Mouse (Mus musculus) C2C12 (cell line): ENCODE results near the gene Slco2a1. TPM values are rescaled to one million over a fixed set of nuclear protein-coding genes. Genes with fewer than 3 reads are reported as not detected.

Source experiments
- H3K27me3 ChIP-seq: one replicate; pipeline ENCODE4 v1.6.1; 2011; ENCODE audit not compliant: control insufficient read depth, insufficient read depth, insufficient read length
- H3K36me3 ChIP-seq: one replicate; pipeline ENCODE4 v1.6.1; 2011; ENCODE audit not compliant: control insufficient read depth, insufficient read depth
- H3K4me3 ChIP-seq: one replicate; pipeline ENCODE4 v1.5.1; 2011; ENCODE audit warnings: mild to moderate bottlenecking, control low read depth; ENCODE audit not compliant: poor library complexity, insufficient read depth, severe bottlenecking
- H3K79me2 ChIP-seq: one replicate; pipeline ENCODE4 v1.6.1; 2011; ENCODE audit not compliant: control insufficient read depth, insufficient read depth
- H3K79me3 ChIP-seq: one replicate; pipeline ENCODE4 v1.6.1; 2011; ENCODE audit warnings: low read depth, control low read depth
- H3ac ChIP-seq: one replicate; pipeline ENCODE3; 2011; ENCODE audit warnings: low read depth; ENCODE audit not compliant: control insufficient read depth, insufficient read length
- CEBPB ChIP-seq: IDR thresholded peaks from one replicate; pipeline ENCODE4 v1.6.1; 2011; ENCODE audit warnings: low read depth, mild to moderate bottlenecking, control low read depth, moderate library complexity
- CTCF ChIP-seq: IDR thresholded peaks from one replicate; pipeline ENCODE4 v1.5.1; 2011; ENCODE audit not compliant: control insufficient read depth, insufficient read depth, insufficient read length
- FOSL1 ChIP-seq: IDR thresholded peaks from one replicate; pipeline ENCODE4 v1.8.0; 2011; ENCODE audit warnings: mild to moderate bottlenecking, low read length; ENCODE audit not compliant: poor library complexity, insufficient read depth, severe bottlenecking
- MAX ChIP-seq: IDR thresholded peaks from one replicate; pipeline ENCODE4 v1.6.1; 2011; ENCODE audit warnings: mild to moderate bottlenecking, control low read depth
- MYOD1 ChIP-seq: IDR thresholded peaks from one replicate; pipeline ENCODE4 v1.6.1; 2011; ENCODE audit warnings: low read depth; ENCODE audit not compliant: control insufficient read depth, insufficient read length
- MYOG ChIP-seq: IDR thresholded peaks from one replicate; pipeline ENCODE4 v1.6.1; 2011; ENCODE audit not compliant: control insufficient read depth, insufficient read length; ENCODE audit errors: extremely low read depth
- USF1 ChIP-seq: IDR thresholded peaks from one replicate; pipeline ENCODE4 v1.6.1; 2011; ENCODE audit warnings: low read depth, mild to moderate bottlenecking, control low read depth, moderate library complexity
- polyA plus RNA-seq: library from polyadenylated mRNA; unstranded; fragments of >200 nt; fragmentation: generic; extraction: Trizol; gene quantifications from one replicate; pipeline ENCODE4 v1.2.1, GENCODE M21; 2012; ENCODE audit warnings: missing spikeins

Gene Slco2a1
- polyA plus RNA-seq, 1 experiment, result 0.20 TPM

DNA sequence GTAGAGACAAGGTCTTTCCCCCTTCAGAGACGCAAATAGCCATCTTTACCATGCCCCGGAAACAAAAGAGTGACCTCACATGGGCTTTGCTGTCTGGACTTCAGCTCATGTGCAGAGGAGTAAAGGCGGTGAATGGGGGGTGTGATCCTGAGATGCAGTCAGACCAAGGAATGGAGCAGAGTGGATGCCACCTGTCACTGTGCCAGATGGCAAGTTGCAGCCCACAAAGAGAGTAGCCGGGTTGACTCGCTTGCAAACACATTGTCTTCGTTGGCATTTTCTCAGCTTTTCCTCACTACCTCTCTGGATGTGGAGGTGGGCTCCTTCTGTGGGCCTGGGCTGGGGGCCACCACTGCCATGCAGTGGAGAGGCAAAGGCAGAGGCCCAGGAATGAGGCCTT lies 98.2 kb downstream of the Slco2a1 start:
- H3K36me3 ChIP-seq, result no peaks in the 10 kb centered on the region
- no peak overlapping the region for H3K4me3 ChIP-seq
- H3K79me3 ChIP-seq, result no peaks in the 10 kb centered on the region
- no peak for TF ChIP-seq MYOG
- TF ChIP-seq FOSL1, result no peak
- TF ChIP-seq MYOD1, result no peak
- no peak for TF ChIP-seq USF1
- TF ChIP-seq MAX, result no peak
- no peak for TF ChIP-seq CTCF
- H3ac ChIP-seq, result no peak overlapping the region
- no peaks in the 10 kb centered on the region for H3K79me2 ChIP-seq
- no peaks in the 10 kb centered on the region for H3K27me3 ChIP-seq

- Histone ChIP-seq H3ac (no peak overlapping the region), H3K79me3 (no peaks in the 10 kb centered on the region), H3K27me3 (no peaks in the 10 kb centered on the region), H3K4me3 (no peak overlapping the region), H3K36me3 (no peaks in the 10 kb centered on the region), H3K79me2 (no peaks in the 10 kb centered on the region)
- no peak for TF ChIP-seq CEBPB
- no peak for TF ChIP-seq FOSL1
- TF ChIP-seq MYOD1, result no peak
- no peak for TF ChIP-seq CTCF
- TF ChIP-seq MYOG, result no peak
- TF ChIP-seq USF1, result no peak
- TF ChIP-seq MAX, result no peak
Measured at GRCm38 (mm10) chr9:103087301-103087700, 98.8 kb downstream of the Slco2a1 start.

GRCm38 (mm10) chr9:103088661-103089060 lies 100.1 kb downstream of the Slco2a1 start:
- Histone ChIP-seq H3K4me3 (no peak overlapping the region), H3K79me2 (no peaks in the 10 kb centered on the region), H3ac (no peak overlapping the region), H3K36me3 (no peaks in the 10 kb centered on the region), H3K79me3 (no peaks in the 10 kb centered on the region), H3K27me3 (no peaks in the 10 kb centered on the region)
- no peak for TF ChIP-seq CTCF
- TF ChIP-seq FOSL1, result no peak
- TF ChIP-seq CEBPB, result no peak
- TF ChIP-seq MAX, result no peak
- no peak for TF ChIP-seq MYOG
- TF ChIP-seq MYOD1, result no peak
- TF ChIP-seq USF1, result no peak

DNA sequence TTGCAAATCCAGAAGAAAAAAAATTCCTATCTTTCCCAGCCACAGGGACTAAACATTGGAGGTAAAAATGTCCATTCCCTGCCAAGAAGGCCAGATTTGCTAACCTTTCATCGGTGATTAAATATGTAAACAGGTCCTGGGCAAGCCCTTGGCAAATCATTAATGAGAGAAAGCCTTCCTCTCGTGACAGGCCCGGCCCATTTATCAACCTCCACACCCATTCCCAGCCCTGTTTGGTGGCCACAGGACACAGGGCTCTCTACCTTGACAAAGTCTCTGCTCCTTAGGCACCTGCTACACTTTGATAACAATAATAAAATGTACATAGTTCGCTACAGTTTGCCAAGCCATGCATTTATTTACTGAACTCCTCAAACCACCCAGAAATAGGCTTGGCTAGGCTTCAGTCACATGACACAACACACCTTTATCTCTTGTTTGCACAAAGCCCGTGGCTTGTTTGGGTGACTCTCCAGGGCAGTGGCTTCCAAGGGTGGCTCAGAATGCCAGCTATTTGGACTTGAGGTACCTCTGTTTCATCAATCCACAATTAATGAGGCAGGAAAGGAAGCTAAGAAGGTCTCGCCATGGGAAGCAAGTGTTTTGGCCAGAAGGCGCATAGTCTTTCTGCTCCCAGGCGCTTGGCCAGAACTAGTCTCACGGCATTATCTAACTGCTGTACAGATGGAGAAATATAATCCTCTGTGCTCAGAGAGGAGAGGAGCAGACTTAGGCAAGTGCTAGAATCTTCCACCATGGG lies 101.8 kb downstream of the Slco2a1 start:
- no peaks in the 10 kb centered on the region for H3K27me3 ChIP-seq
- H3ac ChIP-seq, result no peak overlapping the region
- H3K79me3 ChIP-seq, result no peaks in the 10 kb centered on the region
- H3K79me2 ChIP-seq, result no peaks in the 10 kb centered on the region
- TF ChIP-seq MAX, result no peak
- TF ChIP-seq MYOD1, result no peak
- no peak for TF ChIP-seq CEBPB
- TF ChIP-seq MYOG, result no peak
- no peak for TF ChIP-seq FOSL1
- no peak for TF ChIP-seq USF1
- no peak for TF ChIP-seq CTCF
- H3K36me3 ChIP-seq, result no peaks in the 10 kb centered on the region
- no peak overlapping the region for H3K4me3 ChIP-seq

DNA sequence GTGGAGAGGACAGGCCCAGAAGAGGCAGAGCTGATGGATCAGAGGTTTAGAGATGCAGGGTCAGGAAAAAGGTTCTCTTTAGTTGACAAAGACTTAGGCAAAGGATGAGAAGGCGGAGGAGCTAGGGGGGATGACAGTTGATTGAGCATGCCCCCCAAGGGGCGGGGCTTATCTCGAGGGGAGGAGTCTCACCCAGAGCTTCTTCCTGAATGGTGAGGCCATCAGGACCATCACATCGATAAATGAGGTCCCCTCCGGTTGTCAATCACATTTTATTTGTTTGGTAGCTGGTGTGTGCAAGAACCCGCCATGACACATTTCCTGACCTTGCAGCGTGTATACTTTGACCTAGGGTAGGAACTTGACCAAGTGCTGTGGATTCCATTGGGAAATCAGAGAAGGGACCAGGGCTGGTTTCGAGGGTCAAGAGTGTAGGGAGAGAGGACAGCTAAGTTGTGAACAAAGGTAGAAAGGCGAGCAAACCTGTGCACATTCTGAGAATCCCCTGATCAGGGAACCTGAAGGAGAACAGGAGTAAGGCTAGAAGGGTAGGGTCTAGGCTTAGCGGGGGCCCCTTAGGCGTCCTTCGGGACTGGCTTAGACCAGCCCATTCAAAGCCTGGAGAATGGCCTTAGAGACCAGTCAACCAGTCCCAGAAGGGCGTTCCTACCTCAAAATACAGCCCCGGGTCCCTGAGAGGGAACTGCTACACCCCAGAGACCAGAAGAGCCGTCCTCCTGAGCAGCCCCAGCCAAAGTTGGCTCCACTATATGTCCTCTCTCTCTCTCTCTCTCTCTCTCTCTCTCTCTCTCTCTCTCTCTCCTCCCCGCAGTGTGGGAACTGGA lies 102.7 kb downstream of the Slco2a1 start:
- Histone ChIP-seq H3K36me3 (no peaks in the 10 kb centered on the region), H3ac (no peak overlapping the region), H3K79me2 (no peaks in the 10 kb centered on the region), H3K27me3 (no peaks in the 10 kb centered on the region), H3K4me3 (no peak overlapping the region), H3K79me3 (no peaks in the 10 kb centered on the region)
- TF ChIP-seq MYOG, result no peak
- no peak for TF ChIP-seq MAX
- no peak for TF ChIP-seq CTCF
- TF ChIP-seq FOSL1, result no peak
- no peak for TF ChIP-seq CEBPB
- no peak for TF ChIP-seq MYOD1
- no peak for TF ChIP-seq USF1
